Mouse (Mus musculus) c-Kit-negative CD71-positive TER-119-positive erythroid progenitor cells, embryonic 14.5 days (primary cell): ENCODE data around the gene Pip4k2c.

Experiments
- DNase-seq: peaks from one replicate; pipeline ENCODE4 v3.0.0-alpha.2; 2013; ENCODE audit warnings: low read depth, low spot score

Pip4k2c gene

DNA sequence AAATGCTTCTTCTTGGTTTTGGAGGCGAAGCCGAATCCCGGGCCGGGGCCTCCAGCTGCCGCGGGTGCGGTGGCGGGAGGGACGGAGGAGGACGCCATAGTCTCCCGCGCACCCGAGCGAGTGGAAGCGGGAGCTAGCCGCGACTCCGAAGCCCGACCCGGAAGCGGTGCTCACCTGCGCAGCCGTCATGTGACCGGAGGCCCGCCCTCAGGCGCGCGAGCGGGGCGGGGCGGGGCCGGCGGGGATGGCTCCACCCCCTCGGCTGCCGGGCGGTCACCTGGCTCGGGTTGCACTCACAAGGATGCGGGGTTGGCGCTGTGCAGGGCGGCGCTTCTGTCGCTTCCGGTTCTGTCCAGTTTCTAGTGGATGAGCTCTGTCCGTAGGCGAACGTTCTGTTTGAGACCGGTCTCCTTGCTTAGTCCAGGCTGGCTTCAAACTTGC, at the start of gene Pip4k2c:
TSS of gene Pip4k2c (minus strand) at position 172 of the 441 bp plus-strand sequence.
- peak; percentile 84 for DNase-seq

DNA sequence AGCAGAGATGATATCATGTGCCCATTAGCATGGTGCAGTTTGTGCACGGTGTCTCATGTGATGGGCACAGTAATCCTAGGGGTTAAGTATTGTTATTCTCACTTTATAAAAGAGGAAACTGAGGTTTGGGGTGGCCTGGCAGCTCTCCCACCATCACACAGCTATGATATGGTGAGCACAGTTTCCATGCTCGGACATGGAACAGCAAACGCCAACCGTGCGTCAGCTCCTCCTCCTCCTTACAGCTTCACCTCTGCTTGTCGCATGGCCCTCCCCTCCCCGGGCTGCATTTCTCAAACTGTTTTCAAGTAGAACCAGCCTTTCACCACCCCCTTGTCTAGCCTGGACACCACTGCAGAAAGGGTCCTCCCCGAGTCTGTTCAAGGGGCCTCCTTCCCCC, 47.1 kb upstream of the Pip4k2c start:
- no peak for DNase-seq

DNA sequence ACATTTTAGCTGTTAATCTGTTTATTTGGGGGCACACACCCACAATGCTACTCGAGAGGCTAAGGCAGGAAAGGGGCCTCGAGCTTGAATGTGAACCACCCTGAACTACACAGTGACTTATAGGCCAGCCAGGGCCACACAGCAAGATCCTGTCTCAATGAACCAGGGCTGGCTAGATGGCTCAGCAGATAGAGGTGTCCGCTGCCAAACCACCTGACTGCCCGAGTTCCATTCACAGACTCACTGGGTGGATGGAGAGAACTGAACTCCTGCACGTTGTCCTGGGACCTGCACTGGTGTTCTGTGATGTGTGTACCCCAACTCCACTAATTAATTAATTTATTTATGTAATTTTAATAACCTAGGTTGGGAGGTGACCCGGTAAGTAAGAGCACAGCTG, 46.4 kb upstream of the Pip4k2c start:
- DNase-seq = no peak

DNA sequence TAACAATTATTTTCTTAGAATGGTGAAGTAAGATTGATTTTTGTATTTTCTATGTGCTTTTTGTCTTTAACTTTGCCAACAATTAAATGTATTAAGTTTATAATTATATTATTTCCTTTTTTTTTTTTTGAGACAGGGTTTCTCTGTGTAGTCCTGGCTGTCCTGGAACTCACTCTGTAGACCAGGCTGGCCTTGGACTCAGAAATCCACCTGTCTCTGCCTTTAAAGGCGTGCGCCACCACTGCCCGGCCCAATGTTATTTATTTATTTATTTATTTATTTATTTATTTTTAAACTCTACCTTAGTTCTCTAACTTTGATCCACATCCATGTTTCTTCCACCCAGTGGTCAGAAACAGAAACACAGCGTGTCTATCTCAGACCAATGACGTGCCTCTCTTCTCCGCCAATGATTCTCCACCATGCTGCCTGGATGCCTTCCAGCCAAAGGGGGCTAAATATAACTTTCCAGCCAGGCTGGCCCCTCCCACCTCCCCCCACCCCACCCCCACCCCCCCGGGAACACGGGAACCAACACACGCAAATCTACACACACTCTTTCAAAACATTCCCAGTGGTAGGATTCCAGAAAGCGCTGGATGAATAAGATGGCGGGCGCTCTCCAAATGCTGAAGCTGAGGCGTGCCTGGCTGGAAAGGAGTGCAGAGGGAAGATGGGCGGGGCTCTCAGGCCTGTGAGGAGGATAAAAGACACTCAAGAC, 44.4 kb upstream of the Pip4k2c start:
- no peak for DNase-seq

DNA sequence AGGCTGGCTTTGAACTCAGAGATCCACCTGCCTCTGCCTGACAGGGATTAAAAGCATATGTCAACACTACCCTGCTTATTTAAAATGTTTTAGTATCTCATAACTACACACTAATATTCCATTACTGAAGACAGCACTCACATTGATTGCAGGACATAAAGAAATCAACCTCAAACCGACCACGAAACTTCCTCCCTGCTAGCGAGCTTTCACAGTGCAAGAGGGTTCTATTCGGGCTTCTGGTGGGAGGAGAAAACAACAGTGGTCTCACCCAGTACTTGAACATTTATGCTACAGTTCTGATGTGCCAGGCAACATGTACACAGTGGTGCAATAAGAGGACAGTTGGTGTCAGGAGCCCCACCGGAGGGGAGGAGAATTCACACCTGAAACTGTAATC, 39.4 kb upstream of the Pip4k2c start:
- DNase-seq = no peak

DNA sequence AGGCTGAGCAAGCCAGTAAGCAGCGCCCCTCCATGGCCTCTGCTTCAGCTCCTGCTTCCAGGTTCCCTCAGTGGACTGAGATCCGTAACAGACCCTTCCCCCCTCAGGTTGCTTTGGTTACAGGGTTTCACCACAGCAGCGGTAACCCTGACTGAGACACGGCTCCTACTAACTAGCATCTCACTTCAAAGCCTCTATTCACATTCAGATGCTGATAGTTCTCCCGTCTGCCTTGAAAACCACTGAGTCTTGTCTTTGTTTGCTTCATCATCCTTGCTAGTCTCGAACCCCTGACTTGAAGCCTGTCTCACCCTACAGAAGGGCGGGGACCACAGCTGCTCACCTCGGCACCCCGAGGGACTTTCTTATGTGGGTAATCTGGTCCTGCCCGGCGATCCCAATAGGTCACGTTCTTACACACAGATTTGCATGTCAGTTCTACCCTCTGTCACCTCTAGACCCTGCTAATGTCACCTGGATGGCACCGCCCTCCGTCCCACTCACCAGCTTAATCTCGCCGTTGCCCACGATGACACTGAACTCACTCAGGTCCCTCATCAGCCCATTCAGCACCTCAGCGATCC, 26.9 kb upstream of the Pip4k2c start:
- no peak for DNase-seq

DNA sequence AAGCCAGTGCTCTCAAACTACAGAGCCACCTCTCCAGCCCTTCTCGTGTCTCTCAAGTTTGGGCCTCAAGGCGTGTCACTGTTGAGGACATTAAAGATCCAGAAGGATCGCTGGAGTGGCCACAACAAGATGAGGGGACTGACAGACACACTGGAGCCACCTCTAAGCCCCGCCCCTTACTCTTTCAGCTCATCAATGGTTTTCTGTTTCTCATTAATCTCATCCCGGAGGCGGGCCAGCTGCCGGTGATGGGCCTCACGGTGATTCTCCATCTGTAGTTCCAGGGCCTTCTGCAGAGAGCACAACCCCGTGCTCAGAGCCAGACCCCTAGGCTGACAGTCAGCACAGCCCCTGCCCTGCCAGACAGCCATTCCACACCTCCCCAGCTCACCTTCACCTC, 25.2 kb upstream of the Pip4k2c start:
- DNase-seq = no peak

DNA sequence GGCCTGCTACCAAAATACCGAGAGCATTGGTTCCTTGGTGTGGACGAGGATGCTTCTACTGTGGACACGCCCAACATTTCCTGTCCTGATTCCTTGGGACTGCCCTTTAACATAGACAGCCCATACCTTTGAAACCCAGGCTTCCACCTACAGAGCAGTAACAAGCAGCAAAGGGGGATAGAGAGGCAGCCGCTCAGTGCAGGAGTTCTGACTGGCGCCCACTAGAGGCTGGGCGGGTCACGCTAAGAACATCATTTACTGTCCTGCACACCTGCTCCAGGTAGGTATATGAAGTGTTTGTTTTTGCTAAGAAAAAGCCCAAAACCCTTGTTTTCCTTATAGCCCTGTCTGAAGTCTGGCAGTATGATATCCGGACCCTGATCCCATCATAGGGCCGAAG, 21.8 kb upstream of the Pip4k2c start:
- no peak for DNase-seq

DNA sequence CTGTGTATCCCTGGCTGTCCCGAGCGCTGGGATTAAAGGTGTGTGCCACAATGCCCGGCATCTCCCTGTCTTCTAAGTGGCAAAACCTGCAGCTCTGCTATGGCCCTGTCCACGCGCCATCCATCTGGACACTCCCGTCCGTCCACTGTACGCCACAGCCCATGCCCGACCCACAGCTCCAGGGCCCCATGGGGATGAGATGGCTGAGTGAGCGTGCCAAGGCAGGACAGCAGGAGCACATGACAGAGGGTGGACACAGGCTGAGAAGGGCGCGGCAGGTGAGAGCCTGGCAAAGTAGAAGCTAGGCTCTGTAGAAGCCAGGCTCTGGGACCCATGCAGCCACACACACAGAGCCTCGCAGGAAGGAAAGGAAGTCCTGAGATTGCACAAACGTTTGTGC, 20.4 kb upstream of the Pip4k2c start:
- DNase-seq = no peak

DNA sequence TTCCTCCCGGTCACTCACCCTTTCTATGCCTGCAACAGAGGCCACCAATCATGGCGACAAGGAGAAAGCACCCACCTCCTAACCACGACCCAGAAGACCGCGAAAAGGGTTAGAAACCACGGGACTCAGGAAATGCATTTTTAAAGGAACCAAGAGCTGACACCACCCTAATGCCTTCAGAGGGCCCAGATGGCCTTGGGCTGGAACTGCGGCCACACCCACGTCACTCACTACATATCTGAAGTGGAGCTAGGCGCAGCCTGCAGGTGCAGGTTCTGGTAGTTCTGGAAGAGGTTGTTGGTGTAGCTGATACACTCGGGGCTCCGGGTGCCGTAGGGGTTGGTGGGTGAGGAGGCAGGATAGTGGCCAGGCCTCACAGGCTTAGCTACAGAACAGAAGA, 19.3 kb upstream of the Pip4k2c start:
- DNase-seq = no peak

DNA sequence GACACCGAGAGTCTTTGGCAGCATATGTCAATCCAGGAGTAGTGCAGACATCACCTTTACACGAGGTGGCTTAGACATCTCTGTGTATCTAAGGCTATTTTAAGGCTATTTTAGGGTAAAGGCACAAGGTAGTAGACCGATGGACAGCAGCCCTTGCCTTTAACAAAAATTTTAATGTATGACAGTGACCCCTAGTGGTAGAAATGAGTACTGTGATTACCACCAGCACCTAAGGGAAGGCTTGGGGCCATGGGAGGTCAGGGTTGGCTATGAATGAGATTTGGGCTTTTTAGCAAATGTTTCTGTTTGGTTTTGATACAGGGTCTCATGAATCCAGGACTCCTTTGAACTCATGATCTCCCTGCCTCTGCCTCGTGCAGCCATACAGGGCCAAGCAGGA, 17.5 kb upstream of the Pip4k2c start:
- peak; percentile 73 for DNase-seq

DNA sequence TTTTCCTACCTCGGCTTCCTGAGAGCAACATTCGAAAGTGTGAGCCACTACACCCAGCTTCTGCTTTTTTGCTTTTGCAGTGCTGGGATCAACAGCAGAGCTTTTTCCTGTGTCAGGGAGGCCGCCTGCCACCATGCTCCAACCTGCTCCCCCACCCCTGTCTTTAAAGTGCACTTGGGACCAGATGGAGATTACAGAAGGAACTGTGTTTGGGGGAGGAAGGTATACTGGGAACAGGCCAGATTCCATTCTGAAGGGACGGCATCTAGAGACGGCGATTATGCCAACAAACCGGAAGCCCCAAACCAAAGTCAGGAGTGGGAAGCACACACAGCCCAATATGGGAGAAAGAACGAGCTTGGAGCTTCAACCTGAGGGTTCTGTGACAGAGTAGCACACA, 15.8 kb upstream of the Pip4k2c start:
- no peak for DNase-seq

DNA sequence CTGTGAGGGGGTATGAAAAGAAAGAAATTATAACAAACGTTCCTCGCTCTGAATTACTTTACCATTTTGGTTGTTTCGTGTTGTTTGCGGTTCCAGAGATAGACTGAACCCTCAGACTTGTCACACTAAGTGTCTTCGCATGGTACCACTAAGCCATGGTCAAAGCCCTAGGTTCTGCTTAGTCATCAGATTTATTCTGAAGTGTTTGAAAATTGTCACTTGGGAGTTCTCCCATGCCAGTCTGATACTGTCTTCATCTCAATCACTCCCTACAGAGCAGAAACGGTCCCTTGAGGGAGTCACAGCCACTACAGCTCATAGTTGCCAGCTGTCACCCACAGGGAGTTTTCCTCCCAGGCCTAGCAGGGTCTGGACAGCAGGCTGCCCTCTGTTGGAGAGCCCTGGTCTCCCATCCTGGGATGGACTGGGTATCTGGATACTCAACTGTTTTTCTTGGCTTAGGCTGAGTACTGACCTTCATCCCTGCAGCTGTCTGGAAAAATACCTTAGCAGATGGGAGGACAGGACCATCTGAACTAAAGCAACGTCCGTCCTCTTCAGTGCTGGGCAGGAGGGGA, 15.0 kb upstream of the Pip4k2c start:
- no peak for DNase-seq

DNA sequence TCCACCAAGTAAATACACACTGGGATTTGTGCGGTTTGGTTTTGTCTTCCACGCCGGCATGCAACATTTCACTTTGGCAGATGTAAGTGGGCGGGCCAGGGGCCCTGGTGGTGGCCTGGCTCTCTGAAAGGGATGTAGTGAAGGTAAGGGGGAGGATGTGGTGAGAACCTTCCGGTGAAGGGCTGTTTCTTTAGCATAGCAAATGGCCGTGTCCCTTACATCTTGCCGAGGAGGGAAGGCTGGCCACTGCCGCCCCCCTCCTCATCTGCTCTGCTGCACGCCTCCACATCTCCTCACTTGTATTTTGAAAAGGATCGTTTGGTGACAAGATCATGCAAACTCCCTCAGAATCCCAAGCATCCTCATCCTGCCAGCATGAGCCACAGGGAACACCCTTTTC, 14.3 kb upstream of the Pip4k2c start:
- no peak for DNase-seq

DNA sequence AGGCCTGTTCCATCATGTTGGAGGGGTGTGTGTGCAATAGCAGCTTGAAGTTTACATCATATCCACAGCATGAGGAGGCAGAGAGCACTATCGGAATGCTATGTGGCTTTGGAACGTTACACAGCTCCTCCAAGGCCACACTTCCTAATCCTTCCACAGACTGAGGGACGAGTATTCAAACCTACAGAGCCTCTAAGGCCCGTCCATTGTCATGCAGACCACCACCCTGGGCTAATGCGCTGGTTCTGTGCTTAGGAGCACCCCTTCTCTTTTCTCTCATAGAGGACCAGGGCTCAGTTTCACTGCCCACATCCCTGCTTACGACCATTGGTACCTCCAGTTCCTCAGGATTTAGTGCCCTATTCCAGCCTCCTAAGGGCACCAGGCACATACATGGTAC, 13.8 kb upstream of the Pip4k2c start:
- DNase-seq = no peak

DNA sequence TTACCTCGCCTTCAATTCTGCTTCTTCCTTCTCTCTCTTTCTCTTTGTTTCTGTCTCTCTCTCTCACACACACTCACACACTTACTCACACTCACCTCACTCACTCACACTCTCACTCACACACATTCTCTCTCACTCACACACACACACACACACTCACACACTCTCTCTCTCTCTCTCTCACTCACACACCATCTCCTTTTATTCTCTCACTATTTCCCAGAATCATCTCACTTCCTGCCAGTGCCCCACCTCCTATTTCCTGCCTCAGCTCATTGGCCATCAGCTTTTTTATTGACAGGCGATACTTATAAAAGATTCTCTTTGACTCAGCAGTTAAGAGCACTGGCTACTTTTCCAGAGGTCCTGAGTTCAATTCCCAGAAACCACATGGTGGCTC, 7.0 kb upstream of the Pip4k2c start:
- no peak for DNase-seq

DNA sequence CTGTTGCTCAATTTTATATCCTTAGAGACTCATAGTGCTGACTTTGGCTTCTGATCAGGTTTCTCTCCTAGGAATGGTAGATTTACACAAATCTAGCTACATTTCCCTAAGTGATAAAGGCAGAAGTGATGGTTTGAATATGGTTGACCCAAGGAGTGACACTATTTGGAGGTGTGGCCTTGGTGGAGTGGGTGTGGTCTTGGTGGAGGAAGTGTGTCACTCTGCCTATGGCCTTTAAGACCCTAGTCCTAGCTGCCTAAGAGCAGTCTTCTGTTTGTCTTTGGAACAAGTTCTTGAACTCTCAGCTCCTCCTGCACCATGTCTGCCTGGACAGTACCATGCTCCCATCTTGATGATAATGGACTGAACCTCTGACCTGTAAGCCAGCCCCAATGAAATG, 5.8 kb upstream of the Pip4k2c start:
- no peak for DNase-seq

DNA sequence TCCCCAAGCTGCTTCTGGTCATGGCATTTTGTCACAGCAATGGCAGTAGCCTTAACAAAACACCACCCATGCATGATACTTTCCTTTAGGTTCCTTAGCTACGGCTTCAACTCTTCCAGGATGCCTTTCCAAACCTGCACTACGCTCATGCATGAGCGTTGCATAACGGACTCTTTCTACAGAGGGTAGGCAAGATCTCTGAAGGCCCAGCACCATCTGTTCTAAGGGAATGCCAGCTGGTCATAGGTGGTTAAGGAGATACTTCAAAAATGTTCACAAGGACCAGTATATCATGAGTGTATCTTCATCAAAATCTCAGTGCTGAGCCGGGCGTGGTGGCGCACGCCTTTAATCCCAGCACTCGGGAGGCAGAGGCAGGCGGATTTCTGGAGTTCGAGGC, 5.1 kb upstream of the Pip4k2c start:
- no peak for DNase-seq

DNA sequence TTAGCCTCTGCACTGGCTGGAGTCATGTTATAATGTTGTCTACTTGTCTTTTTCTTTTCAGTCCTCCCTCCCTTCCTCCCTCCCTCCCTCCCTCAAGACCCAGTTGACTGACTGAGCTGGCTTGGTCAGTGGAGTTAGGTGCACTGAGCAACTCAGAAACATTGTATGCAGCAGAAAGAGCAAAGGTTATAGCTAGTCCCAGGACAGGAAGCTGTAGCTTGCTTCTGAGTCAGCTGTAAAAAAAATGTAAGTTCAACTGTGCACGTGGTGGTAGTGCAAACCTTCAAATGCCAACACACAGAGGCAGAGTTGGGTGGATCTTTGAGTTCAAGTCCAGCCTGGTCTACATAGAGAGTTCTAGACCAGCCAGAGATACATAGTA, 3.0 kb upstream of the Pip4k2c start:
- DNase-seq = no peak

DNA sequence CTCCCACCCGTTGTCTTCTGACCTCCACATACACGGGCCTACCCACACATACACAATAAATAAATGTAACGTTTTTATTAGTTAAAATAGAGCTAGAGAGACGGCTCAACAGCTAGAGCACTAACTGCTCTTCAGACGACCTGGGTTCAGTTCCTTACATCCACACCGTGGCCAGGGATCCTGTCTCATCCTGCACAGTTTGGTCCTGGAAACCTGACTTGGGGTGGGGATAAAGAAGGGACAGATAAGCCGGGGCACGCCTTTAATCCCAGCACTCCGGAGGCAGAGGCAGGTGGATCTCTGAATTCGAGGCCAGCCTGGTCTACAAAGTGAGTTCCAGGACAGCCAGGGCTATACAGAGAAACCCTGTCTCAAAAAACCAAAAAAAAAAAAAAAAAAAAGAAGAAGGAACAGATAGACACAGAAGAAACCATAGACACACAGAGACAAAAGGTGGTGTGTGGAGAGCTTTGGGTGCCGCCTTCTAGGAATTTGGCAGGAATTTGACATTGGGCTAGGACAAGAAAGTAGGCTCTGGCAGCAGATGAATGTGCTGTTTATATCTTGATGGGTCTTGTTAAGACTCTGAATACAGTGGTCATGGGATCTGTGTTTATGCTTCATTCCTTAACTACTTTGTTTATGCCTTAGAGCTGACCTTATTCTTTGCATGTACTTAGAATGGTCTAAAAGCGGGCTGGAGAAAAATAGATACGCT, 2.5 kb upstream of the Pip4k2c start:
- no peak for DNase-seq

DNA sequence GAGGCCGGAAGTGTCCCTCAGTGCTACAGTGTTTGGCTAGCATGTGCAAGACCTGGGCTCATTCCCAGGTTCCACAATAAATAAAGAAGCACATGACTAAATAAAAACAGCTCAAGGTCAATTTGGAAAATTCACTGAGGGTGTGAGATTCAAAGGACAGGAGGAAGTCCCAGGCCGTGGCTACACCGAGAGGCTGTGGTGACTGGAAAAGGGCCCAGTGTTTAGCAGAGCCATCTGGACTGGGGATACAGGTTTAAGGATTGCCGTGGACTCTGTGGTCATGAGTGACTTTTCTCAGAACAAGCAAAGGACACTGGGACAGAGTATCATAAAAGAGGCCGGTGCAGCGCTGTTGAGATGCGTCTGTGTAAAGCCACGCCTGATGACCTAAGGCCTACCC, 1.9 kb upstream of the Pip4k2c start:
- DNase-seq = no peak

DNA sequence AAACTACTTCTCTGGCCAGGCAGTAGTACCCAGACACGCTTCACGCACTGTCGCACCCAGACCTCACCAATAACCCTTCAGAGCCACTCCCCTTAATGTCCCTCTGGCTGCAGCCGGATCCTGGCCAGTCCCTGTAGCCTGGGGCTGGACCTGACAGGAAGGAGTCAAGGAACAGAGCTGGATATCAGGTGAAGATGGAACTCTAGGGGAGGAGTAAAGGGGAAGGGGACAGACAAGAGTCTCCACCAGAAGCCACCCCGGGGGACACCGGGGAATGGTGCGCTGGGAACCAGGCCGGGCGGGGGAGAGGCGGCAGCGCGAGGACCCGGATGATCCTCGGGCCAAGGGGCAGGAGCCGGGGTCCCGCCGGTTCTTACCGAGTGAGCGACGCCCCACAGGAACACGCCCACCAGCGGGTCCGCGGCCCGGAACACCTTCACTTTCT, 402 bp downstream of the Pip4k2c start:
- no peak for DNase-seq
